Mouse (Mus musculus): ENCODE measurements around the gene Gon7. TPM values are rescaled to one million over a fixed set of nuclear protein-coding genes. Genes with fewer than 3 reads are reported as not detected.

The Gon7 gene
- polyA plus RNA-seq, 1 experiment from 2014 or later = 36.3 TPM

GRCm38 (mm10) chr12:102761668-102762067 lies 4.1 kb upstream of the Gon7 start:
- Histone ChIP-seq H3K4me3 (no peak overlapping the region), H3K36me3 (peaks cover 38% of the 10 kb centered on the region), H3K4me1 (peaks cover 13% of the 10 kb centered on the region), H3K9me3 (no peaks in the 10 kb centered on the region), H3K27ac (no peak overlapping the region), H3K27me3 (ENCODE audit: insufficient read depth, poor library complexity, severe bottlenecking) (no peaks in the 10 kb centered on the region)
- DNase-seq (ENCODE audit: low spot score) = peak; percentile 24
- 88% methylated on average over 3 of the region's 3 CpGs for WGBS

DNA sequence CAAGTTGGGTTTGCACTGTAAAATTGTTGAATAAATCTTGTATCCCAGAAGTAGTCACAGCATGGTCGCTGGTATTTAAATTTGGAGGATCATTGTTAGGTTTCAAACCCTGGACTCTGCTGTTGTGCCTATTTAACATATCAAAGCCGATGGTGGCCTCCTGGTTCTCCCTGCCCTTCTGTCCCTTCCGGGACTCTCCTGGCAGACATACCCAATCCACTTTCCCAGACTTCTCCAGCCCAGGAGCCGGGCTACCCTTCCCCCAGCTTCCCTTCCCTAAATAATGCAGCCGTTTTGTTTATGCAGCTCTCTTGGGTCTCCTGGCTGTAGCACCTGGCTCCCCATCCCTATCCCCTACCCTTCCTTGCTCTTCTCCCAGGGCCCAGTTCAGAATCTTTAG lies 1.3 kb upstream of the Gon7 start:
- H3K36me3 ChIP-seq = peaks cover 16% of the 10 kb centered on the region
- peak overlapping the region; percentile 91; the same call in 1 of the 2 replicates for H3K27ac ChIP-seq
- WGBS = 3% methylated on average over 5 of the region's 5 CpGs
- no peaks in the 10 kb centered on the region for H3K27me3 ChIP-seq (ENCODE audit: insufficient read depth, poor library complexity, severe bottlenecking)
- peak; percentile 63 for DNase-seq (ENCODE audit: low spot score)
- peaks cover 15% of the 10 kb centered on the region for H3K4me1 ChIP-seq
- H3K4me3 ChIP-seq = peak overlapping the region; percentile 94
- H3K9me3 ChIP-seq = no peaks in the 10 kb centered on the region

DNA sequence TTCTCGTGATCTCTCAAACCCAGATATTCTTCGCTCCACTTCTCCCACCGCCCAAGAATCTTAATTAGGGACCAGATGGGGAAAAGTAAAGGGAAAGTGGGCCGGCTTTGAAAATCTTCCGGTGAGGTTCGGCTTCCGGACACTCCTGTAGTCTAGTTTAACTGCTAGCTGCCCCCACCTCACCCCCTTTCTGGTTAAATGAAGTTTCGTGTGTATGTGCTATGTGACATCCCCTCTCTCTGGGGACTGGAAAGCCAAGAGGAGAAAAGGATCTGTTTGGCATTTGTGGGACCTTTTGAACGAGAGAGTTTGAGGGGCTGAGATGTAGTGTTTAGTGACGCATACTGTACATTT lies 777 bp upstream of the Gon7 start, which contains the start of gene Gm20604:
TSS of gene Gm20604 (minus strand) at position 270 of the 354 bp plus-strand sequence.
- no peak for DNase-seq (ENCODE audit: low spot score)
- Histone ChIP-seq H3K27ac (peak within 1 kb of the TSS; percentile 91), H3K9me3 (no peaks in the 10 kb centered on the region), H3K36me3 (peaks cover 14% of the 10 kb centered on the region), H3K4me1 (peaks cover 15% of the 10 kb centered on the region), H3K27me3 (ENCODE audit: insufficient read depth, poor library complexity, severe bottlenecking) (no peaks in the 10 kb centered on the region), H3K4me3 (peak within 1 kb of the TSS; percentile 94)
- 1% methylated on average over 10 of the region's 10 CpGs for whole genome bisulfite sequencing

DNA sequence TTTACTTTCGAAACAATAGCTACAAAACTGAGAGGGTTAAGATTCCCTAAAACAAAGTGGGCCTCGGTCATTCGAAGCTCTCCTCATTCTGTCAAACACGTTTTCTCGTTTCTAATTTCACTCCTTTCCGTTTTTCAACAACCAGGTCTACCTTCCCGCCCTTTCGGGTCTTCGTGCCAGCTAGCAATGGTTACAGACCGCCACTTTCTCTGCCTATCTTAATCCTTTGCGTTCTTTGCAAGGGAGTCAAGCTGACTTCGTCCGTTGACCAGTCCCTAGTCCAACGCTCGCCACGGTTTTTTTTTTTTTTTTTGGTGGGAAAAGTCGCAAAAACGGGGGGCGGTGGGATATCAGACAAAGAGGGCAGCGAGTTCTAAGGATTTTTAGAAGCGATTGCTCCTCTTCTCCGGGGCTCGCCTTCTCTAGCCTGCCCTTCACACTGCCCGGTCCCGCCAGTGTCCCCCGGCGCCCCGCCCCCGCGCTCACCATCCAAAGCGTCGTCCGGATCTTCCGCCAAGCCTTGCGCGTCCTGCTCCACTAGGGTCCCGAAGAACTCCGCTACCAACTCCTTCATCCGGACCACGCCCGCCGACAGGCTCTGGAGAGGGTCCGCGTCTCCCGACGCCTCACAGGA lies 431 bp downstream of the Gon7 start:
- Histone ChIP-seq H3K4me3 (peak overlapping the region; percentile 94), H3K36me3 (peaks cover 8% of the 10 kb centered on the region), H3K9me3 (no peaks in the 10 kb centered on the region), H3K27me3 (ENCODE audit: insufficient read depth, poor library complexity, severe bottlenecking) (no peaks in the 10 kb centered on the region), H3K4me1 (peaks cover 15% of the 10 kb centered on the region), H3K27ac (peak overlapping the region; percentile 91)
- 1% methylated on average over 46 of the region's 46 CpGs for WGBS
- no peak for DNase-seq (ENCODE audit: low spot score)

- H3K36me3 ChIP-seq = peaks cover 7% of the 10 kb centered on the region; the same call in 1 of the 2 replicates
- peaks cover 15% of the 10 kb centered on the region for H3K4me1 ChIP-seq
- no peaks in the 10 kb centered on the region for H3K27me3 ChIP-seq (ENCODE audit: insufficient read depth, poor library complexity, severe bottlenecking)
- 77% methylated on average over 7 of the region's 7 CpGs for WGBS
- peak overlapping the region; percentile 91; the same call in 1 of the 2 replicates for H3K27ac ChIP-seq
- H3K4me3 ChIP-seq = peak overlapping the region; percentile 94
- peak; percentile 72 for DNase-seq (ENCODE audit: low spot score)
- H3K9me3 ChIP-seq = no peaks in the 10 kb centered on the region
These were observed 1.3 kb downstream of the Gon7 start for GRCm38 (mm10) chr12:102756304-102756703.

DNA sequence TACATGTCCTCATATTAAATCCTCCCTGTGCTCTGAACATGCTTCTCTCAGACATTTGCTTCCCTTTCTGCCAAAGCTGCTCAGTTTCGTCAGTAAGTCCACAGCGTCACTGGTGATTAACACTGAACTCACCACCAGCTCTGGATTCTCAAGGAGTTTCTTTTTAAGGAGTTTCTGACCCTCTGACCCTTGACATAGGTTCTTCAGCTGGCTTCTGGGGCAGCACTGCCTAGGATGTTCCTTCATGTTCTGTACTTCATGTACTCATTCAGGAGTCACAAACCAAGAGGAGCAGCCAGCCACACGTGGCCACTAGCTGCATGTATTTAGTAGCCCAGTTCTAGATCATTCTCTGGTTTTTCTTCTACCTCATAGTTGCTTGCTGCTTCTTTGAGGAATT lies 9.3 kb downstream of the Gon7 start:
- H3K27me3 ChIP-seq (ENCODE audit: insufficient read depth, poor library complexity, severe bottlenecking) = no peaks in the 10 kb centered on the region
- no peak overlapping the region for H3K4me3 ChIP-seq

GRCm38 (mm10) chr12:102744839-102745238 lies 12.8 kb downstream of the Gon7 start:
- H3K36me3 ChIP-seq = peaks cover 19% of the 10 kb centered on the region
- peaks cover 20% of the 10 kb centered on the region for H3K4me1 ChIP-seq
- H3K9me3 ChIP-seq = no peaks in the 10 kb centered on the region
- 58% methylated on average over 6 of the region's 6 CpGs for WGBS
- no peak overlapping the region for H3K27ac ChIP-seq
- peak overlapping the region; percentile 93; the same call in 1 of the 2 replicates for H3K4me3 ChIP-seq
- peak; percentile 70 for DNase-seq (ENCODE audit: low spot score)
- no peaks in the 10 kb centered on the region for H3K27me3 ChIP-seq (ENCODE audit: insufficient read depth, poor library complexity, severe bottlenecking)

More for the DNA sequence above, 9.3 kb downstream of the Gon7 start:
- Histone ChIP-seq H3K27ac (no peak overlapping the region), H3K4me1 (peaks cover 10% of the 10 kb centered on the region), H3K36me3 (peaks cover 19% of the 10 kb centered on the region), H3K9me3 (no peaks in the 10 kb centered on the region)
- WGBS = 83% methylated on average over 3 of the region's 3 CpGs
- peak; percentile 54 for DNase-seq (ENCODE audit: low spot score)

- DNase-seq (ENCODE audit: low spot score) = peak; percentile 96
- WGBS = under 1% methylated on average over 63 of the region's 63 CpGs
- H3K4me3 ChIP-seq = peak within 1 kb of the TSS; percentile 93
These were observed 13.7 kb downstream of the Gon7 start, which contains the start of the genes Moap1 and Tmem251 for GRCm38 (mm10) chr12:102743589-102744574. Moap1 (minus strand) TSS chr12:102743661. Tmem251 (plus strand) TSS chr12:102743762.

DNA sequence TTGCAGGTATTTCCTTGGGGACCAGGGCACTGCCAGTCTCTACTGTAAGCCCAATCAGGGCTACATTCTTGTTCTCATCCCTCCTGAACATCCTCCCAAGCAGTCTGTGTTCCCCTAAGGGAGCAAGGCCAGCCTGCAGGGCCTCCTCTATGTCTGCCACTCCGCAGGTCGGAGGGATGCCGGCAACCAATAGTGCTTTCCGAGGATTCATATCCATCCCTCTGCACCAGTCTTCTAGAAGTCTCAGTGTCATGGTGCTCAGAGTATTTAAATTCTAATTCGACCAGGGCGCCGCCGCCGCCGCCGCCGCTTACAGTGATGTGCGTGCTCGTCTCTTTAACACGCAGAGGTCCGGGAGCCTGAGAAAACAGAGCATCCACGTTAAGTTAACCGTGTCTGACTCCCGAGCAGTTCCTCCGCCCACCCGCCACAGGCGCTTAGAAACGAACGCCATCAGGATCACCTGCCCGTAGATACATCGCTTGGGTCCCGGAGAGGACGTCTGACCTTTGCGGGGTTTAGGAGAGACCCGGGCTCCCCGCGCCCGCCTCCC lies 14.5 kb downstream of the Gon7 start:
- Histone ChIP-seq H3K4me1 (peaks cover 23% of the 10 kb centered on the region), H3K9me3 (no peaks in the 10 kb centered on the region), H3K4me3 (peak overlapping the region; percentile 93), H3K27ac (peak overlapping the region; percentile 96), H3K36me3 (peaks cover 8% of the 10 kb centered on the region; the same call in 1 of the 2 replicates), H3K27me3 (ENCODE audit: insufficient read depth, poor library complexity, severe bottlenecking) (no peaks in the 10 kb centered on the region)
- DNase-seq (ENCODE audit: low spot score) = no peak
- under 1% methylated on average over 33 of the region's 33 CpGs for WGBS

More at GRCm38 (mm10) chr12:102743589-102744574, 13.7 kb downstream of the Gon7 start, which contains the start of the genes Moap1 and Tmem251:
- peaks cover 15% of the 10 kb centered on the region for H3K36me3 ChIP-seq
- H3K4me1 ChIP-seq = peaks cover 23% of the 10 kb centered on the region
- H3K9me3 ChIP-seq = no peaks in the 10 kb centered on the region
- H3K27ac ChIP-seq = peak within 1 kb of the TSS; percentile 96
- no peaks in the 10 kb centered on the region for H3K27me3 ChIP-seq (ENCODE audit: insufficient read depth, poor library complexity, severe bottlenecking)

- no peak overlapping the region for H3K27ac ChIP-seq
- H3K4me1 ChIP-seq = peaks cover 23% of the 10 kb centered on the region
- H3K27me3 ChIP-seq (ENCODE audit: insufficient read depth, poor library complexity, severe bottlenecking) = no peaks in the 10 kb centered on the region
- H3K9me3 ChIP-seq = no peaks in the 10 kb centered on the region
- 60% methylated on average over 7 of the region's 7 CpGs for WGBS
- H3K4me3 ChIP-seq = no peak overlapping the region
- H3K36me3 ChIP-seq = no peaks in the 10 kb centered on the region
- peak; percentile 70 for DNase-seq (ENCODE audit: low spot score)
These were observed 15.5 kb downstream of the Gon7 start for GRCm38 (mm10) chr12:102742056-102742455.

DNA sequence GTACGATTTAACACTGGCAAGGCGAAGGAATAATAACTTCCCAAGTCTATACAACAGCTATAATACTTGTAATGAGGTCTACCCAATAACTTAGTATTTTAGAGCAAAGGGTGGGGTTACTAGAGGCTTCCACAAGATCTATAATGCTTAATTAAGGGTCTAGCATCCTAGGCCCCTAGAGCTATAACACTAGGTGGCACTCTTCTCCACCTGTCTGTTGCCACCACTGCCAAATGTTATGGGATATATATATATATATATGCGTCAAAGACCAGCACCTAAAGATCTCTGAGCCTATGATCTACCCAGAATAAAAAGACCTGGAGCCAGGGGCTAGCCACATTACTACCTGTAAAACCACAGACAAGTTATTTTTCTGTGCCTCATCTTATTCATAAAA lies 17.3 kb downstream of the Gon7 start:
- DNase-seq (ENCODE audit: low spot score) = peak; percentile 42
- H3K36me3 ChIP-seq = no peaks in the 10 kb centered on the region
- no peaks in the 10 kb centered on the region for H3K27me3 ChIP-seq (ENCODE audit: insufficient read depth, poor library complexity, severe bottlenecking)
- no peaks in the 10 kb centered on the region for H3K9me3 ChIP-seq
- peaks cover 23% of the 10 kb centered on the region for H3K4me1 ChIP-seq
- WGBS = 67% methylated on average over 3 of the region's 3 CpGs
- H3K27ac ChIP-seq = no peak overlapping the region
- no peak overlapping the region for H3K4me3 ChIP-seq

GRCm38 (mm10) chr12:102739096-102739495 lies 18.5 kb downstream of the Gon7 start:
- Histone ChIP-seq H3K27me3 (ENCODE audit: insufficient read depth, poor library complexity, severe bottlenecking) (no peaks in the 10 kb centered on the region), H3K27ac (no peak overlapping the region), H3K4me3 (no peak overlapping the region), H3K36me3 (no peaks in the 10 kb centered on the region), H3K9me3 (no peaks in the 10 kb centered on the region), H3K4me1 (peaks cover 14% of the 10 kb centered on the region)
- 65% methylated on average over 5 of the region's 5 CpGs for WGBS
- peak; percentile 70 for DNase-seq (ENCODE audit: low spot score)
